Mouse (Mus musculus): Measurements from ENCODE around the gene Gm5941. TPM values are rescaled to one million over a fixed set of nuclear protein-coding genes. Genes with fewer than 3 reads are reported as not detected.
"Not testable (repeated sequence)": the region's sequence is repeated elsewhere in the genome, so short reads cannot be mapped to it uniquely, and the experiment has no call there.

Gene Gm5941
- not detected in 2 replicates for total RNA-seq (2017)

- not testable (repeated sequence) for ATAC-seq (replicated peaks; ENCODE audit: low read depth, poor library complexity, severe bottlenecking)
Measured at GRCm38 (mm10) chrX:92489649-92490048, at the start of gene Gm5941. TSS of gene Gm5941 (plus strand) at chrX:92489949.

- ATAC-seq (replicated peaks; ENCODE audit: low read depth, poor library complexity, severe bottlenecking) = no peak
Measured at GRCm38 (mm10) chrX:92460496-92460895, 29.3 kb upstream of the Gm5941 start.

- ATAC-seq (replicated peaks; ENCODE audit: low read depth, poor library complexity, severe bottlenecking) = peak; percentile 94
Measured at GRCm38 (mm10) chrX:92464773-92465172, 25.0 kb upstream of the Gm5941 start.

- ATAC-seq (replicated peaks; ENCODE audit: low read depth, poor library complexity, severe bottlenecking) = no peak
Measured at GRCm38 (mm10) chrX:92498254-92498653, 8.5 kb downstream of the Gm5941 start.

- no peak for ATAC-seq (replicated peaks; ENCODE audit: low read depth, poor library complexity, severe bottlenecking)
Measured at GRCm38 (mm10) chrX:92527826-92528225, 38.1 kb downstream of the Gm5941 start.

Other genes with a start within 250 kb of the Gm5941 start
- gene Mageb18, start 109.6 kb downstream of the Gm5941 start, total RNA-seq (2017) = not detected in 2 replicates

Data from common myeloid progenitor, adult 5-6 weeks (primary cell).